Mouse (Mus musculus) neural tube, embryonic 12.5 days (tissue): ENCODE measurements around the gene Adh4. TPM values are rescaled to one million over a fixed set of nuclear protein-coding genes. Genes with fewer than 3 reads are reported as not detected.

Experiments
- ATAC-seq: fragments of 200-750 bp; cut with Nextera tagmentation; 2 replicates; pipeline ENCODE4 v1.8.0; 2017; ENCODE audit warnings: low read depth, mild to moderate bottlenecking, moderate TSS enrichment, moderate library complexity; ENCODE audit not compliant: low FRiP score
- H3K27ac ChIP-seq: fragments of 300-500 bp; sonication (generic); 2 replicates; pipeline ENCODE4 v1.5.1; 2016
- H3K27me3 ChIP-seq: fragments of 300-500 bp; sonication (generic); replicated peaks from 2 replicates; pipeline ENCODE4 v1.6.1; 2016; ENCODE audit warnings: mild to moderate bottlenecking
- H3K36me3 ChIP-seq: fragments of 300-500 bp; sonication (generic); 2 replicates; pipeline ENCODE4 v1.6.1; 2016; ENCODE audit warnings: mild to moderate bottlenecking
- H3K4me1 ChIP-seq: fragments of 300-500 bp; sonication (generic); 2 replicates; pipeline ENCODE4 v1.6.1; 2016
- H3K4me2 ChIP-seq: fragments of 300-500 bp; sonication (generic); replicated peaks from 2 replicates; pipeline ENCODE4 v1.6.1; 2016; ENCODE audit warnings: mild to moderate bottlenecking
- H3K4me3 ChIP-seq: fragments of 300-500 bp; sonication (generic); 2 replicates; pipeline ENCODE4 v1.5.1; 2016
- H3K9ac ChIP-seq: fragments of 300-500 bp; sonication (generic); 2 replicates; pipeline ENCODE4 v1.6.1; 2016; ENCODE audit warnings: mild to moderate bottlenecking
- H3K9me3 ChIP-seq: fragments of 300-500 bp; sonication (generic); 2 replicates; pipeline ENCODE4 v1.6.1; 2016; ENCODE audit warnings: mild to moderate bottlenecking
- WGBS: fragments of 180-500 bp; shearing (Covaris S2); methylation state at CpG from one replicate; pipeline ENCODE4 v1.1.7; 2016; 5-methylcytosine and 5-hydroxymethylcytosine counted together
- polyA plus RNA-seq: library from polyadenylated mRNA; unstranded; fragments of >200 nt; fragmentation: Nextera tagmentation; extraction: Ambion mirVana; gene quantifications from 2 replicates; pipeline ENCODE4 v1.2.1, GENCODE M21; 2016

Gene Adh4
- polyA plus RNA-seq, 1 experiment from 2014 or later, result not detected

DNA sequence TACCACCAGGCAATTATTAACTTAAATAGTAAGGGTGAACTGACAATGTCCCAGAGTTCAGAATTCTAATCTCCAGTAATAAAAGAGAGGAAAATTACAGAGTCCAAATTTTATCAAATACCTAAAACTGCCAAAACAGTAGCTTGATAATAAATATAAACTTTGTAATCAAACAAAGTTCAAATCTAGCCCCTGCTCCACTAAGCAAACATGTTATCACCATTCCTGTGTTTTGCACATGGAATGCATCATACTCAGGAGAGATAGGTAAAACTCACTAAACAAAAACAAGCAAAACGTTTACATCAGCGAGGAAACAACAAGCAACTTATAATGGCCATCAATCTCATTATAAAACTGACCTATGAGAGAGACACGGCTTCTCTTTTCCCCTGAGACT, 5.1 kb upstream of the Adh4 start:
- Histone ChIP-seq H3K27ac (no peak overlapping the region), H3K9me3 (no peaks in the 10 kb centered on the region), H3K4me2 (no peak overlapping the region), H3K9ac (no peak overlapping the region), H3K36me3 (no peaks in the 10 kb centered on the region), H3K27me3 (no peaks in the 10 kb centered on the region), H3K4me3 (no peak overlapping the region), H3K4me1 (no peaks in the 10 kb centered on the region)
- ATAC-seq, result no peak
- 75% methylated on average over 3 of the region's 3 CpGs for WGBS

- H3K36me3 ChIP-seq, result no peaks in the 10 kb centered on the region
- WGBS, result 82% methylated on average over 6 of the region's 6 CpGs
- no peaks in the 10 kb centered on the region for H3K4me1 ChIP-seq
- H3K9ac ChIP-seq, result no peak overlapping the region
- no peak overlapping the region for H3K4me3 ChIP-seq
- no peaks in the 10 kb centered on the region for H3K9me3 ChIP-seq
- no peak for ATAC-seq
- H3K4me2 ChIP-seq, result no peak overlapping the region
- H3K27me3 ChIP-seq, result no peaks in the 10 kb centered on the region
- no peak overlapping the region for H3K27ac ChIP-seq
These were observed 4.1 kb downstream of the Adh4 start for GRCm38 (mm10) chr3:138419369-138419768.

DNA sequence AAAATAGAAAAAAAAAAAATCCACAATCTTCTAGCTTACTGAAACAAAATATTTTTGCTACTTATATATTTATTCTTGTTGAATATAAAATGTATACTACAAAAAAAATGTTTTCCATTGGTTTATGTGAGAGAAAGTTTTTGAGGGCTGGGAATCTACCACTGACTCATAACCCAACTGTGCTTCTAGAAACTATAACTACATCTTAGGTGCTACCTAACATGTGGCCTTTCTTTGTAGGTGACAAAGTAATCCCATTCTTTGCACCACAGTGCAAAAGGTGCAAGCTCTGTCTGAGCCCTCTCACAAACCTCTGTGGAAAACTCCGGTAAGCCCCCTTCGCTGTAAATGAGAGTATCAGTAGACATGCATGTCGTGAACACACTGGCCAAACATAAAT, 5.1 kb downstream of the Adh4 start:
- H3K27ac ChIP-seq, result no peak overlapping the region
- H3K9ac ChIP-seq, result no peak overlapping the region
- no peak overlapping the region for H3K4me2 ChIP-seq
- no peak overlapping the region for H3K4me3 ChIP-seq
- H3K36me3 ChIP-seq, result no peaks in the 10 kb centered on the region
- no peaks in the 10 kb centered on the region for H3K27me3 ChIP-seq
- no peaks in the 10 kb centered on the region for H3K9me3 ChIP-seq
- no peak for ATAC-seq
- H3K4me1 ChIP-seq, result no peaks in the 10 kb centered on the region
- WGBS, result 88% methylated on average over 3 of the region's 3 CpGs

DNA sequence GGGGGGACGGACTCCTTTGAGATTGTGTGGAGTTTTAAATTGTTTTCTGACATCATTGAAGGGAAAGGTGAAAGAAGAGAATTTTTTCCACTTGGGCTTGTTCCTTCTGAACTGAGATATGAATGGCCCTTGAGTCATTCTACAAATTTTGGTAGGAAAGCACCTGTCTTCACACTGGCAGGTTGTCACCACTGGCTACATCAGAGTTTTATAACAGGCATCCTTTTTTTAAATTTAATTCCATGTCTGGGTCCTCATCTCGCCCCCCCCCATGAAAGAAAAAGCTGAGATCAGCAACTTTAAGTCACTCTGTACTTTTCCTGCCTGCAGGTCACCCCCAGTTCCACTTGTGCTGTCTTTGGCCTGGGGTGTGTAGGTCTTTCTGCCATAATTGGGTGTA, 8.4 kb downstream of the Adh4 start:
- H3K9me3 ChIP-seq, result no peaks in the 10 kb centered on the region
- H3K4me1 ChIP-seq, result no peaks in the 10 kb centered on the region
- H3K27me3 ChIP-seq, result no peaks in the 10 kb centered on the region
- no peak overlapping the region for H3K4me3 ChIP-seq
- H3K27ac ChIP-seq, result no peak overlapping the region
- H3K36me3 ChIP-seq, result no peaks in the 10 kb centered on the region
- no peak overlapping the region for H3K4me2 ChIP-seq
- ATAC-seq, result no peak
- WGBS, result 68% methylated on average over 2 of the region's 2 CpGs
- no peak overlapping the region for H3K9ac ChIP-seq

DNA sequence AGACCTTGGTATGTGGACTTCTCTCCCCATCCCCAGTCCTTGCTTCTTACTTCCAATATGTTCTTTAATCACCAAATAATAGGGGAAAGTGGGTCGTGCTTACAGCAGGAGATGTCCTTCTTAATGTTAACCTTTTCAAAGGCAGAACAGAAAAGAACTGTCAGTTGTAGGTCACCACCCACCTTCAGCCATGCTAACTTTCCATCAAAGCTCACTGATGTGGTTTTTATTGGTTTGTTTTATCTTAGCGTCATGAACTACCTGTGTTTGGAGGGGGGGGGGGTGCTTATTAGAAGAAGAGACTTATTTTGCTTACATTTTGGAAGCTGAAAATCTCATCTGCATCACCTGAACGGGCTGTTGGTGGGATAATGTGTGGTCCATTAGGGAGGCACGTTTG, 9.0 kb downstream of the Adh4 start:
- Histone ChIP-seq H3K4me1 (no peaks in the 10 kb centered on the region), H3K9ac (no peak overlapping the region), H3K36me3 (no peaks in the 10 kb centered on the region), H3K27ac (no peak overlapping the region), H3K4me3 (no peak overlapping the region), H3K27me3 (no peaks in the 10 kb centered on the region), H3K9me3 (no peaks in the 10 kb centered on the region), H3K4me2 (no peak overlapping the region)
- WGBS, result 71% methylated on average over 4 of the region's 4 CpGs
- ATAC-seq, result no peak

GRCm38 (mm10) chr3:138430360-138430976, 15.2 kb downstream of the Adh4 start:
- Histone ChIP-seq H3K4me3 (no peak overlapping the region), H3K27me3 (no peaks in the 10 kb centered on the region)

GRCm38 (mm10) chr3:138431835-138432234, 16.6 kb downstream of the Adh4 start:
- H3K27me3 ChIP-seq, result no peaks in the 10 kb centered on the region
- no peaks in the 10 kb centered on the region for H3K9me3 ChIP-seq
- no peak overlapping the region for H3K27ac ChIP-seq
- no peak overlapping the region for H3K4me3 ChIP-seq
- no peak; the same call in 1 of the 2 replicates for ATAC-seq
- whole genome bisulfite sequencing, result 78% methylated on average over 2 of the region's 2 CpGs
- no peak overlapping the region for H3K4me2 ChIP-seq
- no peaks in the 10 kb centered on the region for H3K4me1 ChIP-seq
- H3K36me3 ChIP-seq, result no peaks in the 10 kb centered on the region
- H3K9ac ChIP-seq, result no peak overlapping the region

More at GRCm38 (mm10) chr3:138430360-138430976, 15.2 kb downstream of the Adh4 start:
- H3K27ac ChIP-seq, result no peak overlapping the region
- ATAC-seq, result no peak
- no peak overlapping the region for H3K9ac ChIP-seq
- H3K4me2 ChIP-seq, result no peak overlapping the region
- H3K4me1 ChIP-seq, result no peaks in the 10 kb centered on the region
- 87% methylated on average over 6 of the region's 6 CpGs for WGBS
- H3K36me3 ChIP-seq, result no peaks in the 10 kb centered on the region
- H3K9me3 ChIP-seq, result no peaks in the 10 kb centered on the region

DNA sequence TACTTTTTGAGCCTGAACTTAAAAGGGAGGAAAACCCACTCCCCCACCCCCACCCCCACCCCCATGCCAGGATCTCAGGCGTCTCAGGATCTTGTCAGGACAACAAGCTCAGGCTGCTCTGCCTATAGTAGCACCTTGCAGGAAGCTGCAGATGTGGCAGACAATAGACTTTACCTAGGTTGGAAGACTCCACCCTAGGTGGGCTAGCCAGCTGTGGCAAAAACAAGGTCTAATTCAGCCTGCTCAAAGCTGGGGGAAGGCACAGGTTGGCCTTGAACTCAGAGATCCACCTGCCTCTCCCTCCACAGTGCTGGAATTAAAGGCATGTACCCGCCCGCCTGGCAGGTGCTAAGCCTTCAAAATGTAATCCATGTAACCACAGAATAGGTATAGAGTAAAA, 23.4 kb downstream of the Adh4 start:
- 85% methylated on average over 3 of the region's 3 CpGs for WGBS
- Histone ChIP-seq H3K9ac (no peak overlapping the region), H3K9me3 (no peaks in the 10 kb centered on the region), H3K27ac (no peak overlapping the region), H3K4me3 (no peak overlapping the region), H3K27me3 (no peaks in the 10 kb centered on the region), H3K4me2 (no peak overlapping the region), H3K36me3 (no peaks in the 10 kb centered on the region), H3K4me1 (peaks cover under 1% of the 10 kb centered on the region; the same call in 1 of the 2 replicates)
- ATAC-seq, result no peak

- H3K27ac ChIP-seq, result no peak overlapping the region
- no peaks in the 10 kb centered on the region for H3K27me3 ChIP-seq
- under 1% methylated on average over 9 of the region's 9 CpGs for WGBS
- H3K4me3 ChIP-seq, result peak overlapping the region; percentile 78
- H3K9ac ChIP-seq, result peak overlapping the region; percentile 78
- H3K9me3 ChIP-seq, result no peaks in the 10 kb centered on the region
- ATAC-seq, result peak; percentile 33
- peaks cover 21% of the 10 kb centered on the region for H3K36me3 ChIP-seq
- peaks cover 6% of the 10 kb centered on the region; the same call in 1 of the 2 replicates for H3K4me1 ChIP-seq
- peak overlapping the region; percentile 81 for H3K4me2 ChIP-seq
These were observed 26.9 kb downstream of the Adh4 start for GRCm38 (mm10) chr3:138442203-138442602.

- peak; percentile 99 for ATAC-seq
- peaks cover 26% of the 10 kb centered on the region for H3K36me3 ChIP-seq
- H3K4me3 ChIP-seq, result peak within 1 kb of the TSS; percentile 78
- under 1% methylated on average over 86 of the region's 86 CpGs for WGBS
- H3K27ac ChIP-seq, result peak within 1 kb of the TSS; percentile 70; the same call in 1 of the 2 replicates
- peak within 1 kb of the TSS; percentile 78 for H3K9ac ChIP-seq
- peak within 1 kb of the TSS; percentile 81 for H3K4me2 ChIP-seq
- H3K4me1 ChIP-seq, result peaks cover 6% of the 10 kb centered on the region; the same call in 1 of the 2 replicates
- H3K27me3 ChIP-seq, result no peaks in the 10 kb centered on the region
- no peaks in the 10 kb centered on the region for H3K9me3 ChIP-seq
These were observed 27.6 kb downstream of the Adh4 start, which contains the start of gene Adh5 for GRCm38 (mm10) chr3:138442612-138443464. Adh5 (plus strand) TSS chr3:138443093.

- Histone ChIP-seq H3K4me3 (peak overlapping the region; percentile 78), H3K4me1 (peaks cover 6% of the 10 kb centered on the region; the same call in 1 of the 2 replicates), H3K9ac (peak overlapping the region; percentile 78), H3K27me3 (no peaks in the 10 kb centered on the region), H3K36me3 (peaks cover 31% of the 10 kb centered on the region), H3K9me3 (no peaks in the 10 kb centered on the region), H3K27ac (peak overlapping the region; percentile 70; the same call in 1 of the 2 replicates), H3K4me2 (peak overlapping the region; percentile 81)
- ATAC-seq, result no peak
- 4% methylated on average over 9 of the region's 9 CpGs for WGBS
These were observed 28.2 kb downstream of the Adh4 start for GRCm38 (mm10) chr3:138443465-138443771.

- no peak for ATAC-seq
- Histone ChIP-seq H3K9me3 (no peaks in the 10 kb centered on the region), H3K36me3 (peaks cover 76% of the 10 kb centered on the region), H3K4me3 (no peak overlapping the region), H3K4me1 (peaks cover 6% of the 10 kb centered on the region; the same call in 1 of the 2 replicates), H3K27me3 (no peaks in the 10 kb centered on the region), H3K9ac (no peak overlapping the region), H3K4me2 (no peak overlapping the region), H3K27ac (no peak overlapping the region)
- 75% methylated on average over 12 of the region's 12 CpGs for WGBS
These were observed 33.0 kb downstream of the Adh4 start for GRCm38 (mm10) chr3:138448077-138448860.
